Mouse (Mus musculus) CH12.LX (cell line): Measurements from ENCODE around the gene Fam213a. TPM values are rescaled to one million over a fixed set of nuclear protein-coding genes. Genes with fewer than 3 reads are reported as not detected.

Source experiments
- DNase-seq: peaks from one replicate; pipeline ENCODE4 v3.0.0-alpha.2; 2013; ENCODE audit errors: extremely low read depth
- H3K27ac ChIP-seq: 2 replicates; pipeline ENCODE4 v1.5.1; 2012; ENCODE audit warnings: low read depth, mild to moderate bottlenecking, control low read depth, moderate library complexity; ENCODE audit not compliant: insufficient read depth
- H3K27me3 ChIP-seq: replicated peaks from 2 replicates; pipeline ENCODE3; 2012; ENCODE audit warnings: inconsistent platforms
- H3K36me3 ChIP-seq, 2 experiments: replicated peaks in 1 of 2; 2 replicates each; pipeline versions ENCODE3 to v1.6.1; 2012; ENCODE audit warnings: inconsistent platforms in 1 of 2, low read length in 1 of 2, mild to moderate bottlenecking in 1 of 2, mixed read lengths in 1 of 2, moderate library complexity in 1 of 2; ENCODE audit not compliant: control insufficient read depth in 1 of 2, insufficient read depth in 1 of 2
- H3K4me1 ChIP-seq, 2 experiments: 2 replicates each; pipeline ENCODE4 v1.6.1; 2012; ENCODE audit warnings: inconsistent platforms in 1 of 2, moderate library complexity in 1 of 2; ENCODE audit not compliant: insufficient read depth in 2 of 2, control insufficient read depth in 1 of 2
- H3K4me2 ChIP-seq: 2 replicates; pipeline ENCODE4 v1.6.1; 2012; ENCODE audit warnings: low read depth, mild to moderate bottlenecking, control low read depth; ENCODE audit not compliant: poor library complexity, insufficient read depth, severe bottlenecking
- H3K4me3 ChIP-seq, 3 experiments: fragments of 150-350 bp in 1 of 3; sonication (generic) in 1 of 3; replicated peaks in 1 of 3; 2 replicates each; pipeline versions ENCODE3 to v1.5.1; 2011 to 2012; ENCODE audit warnings: low read depth in 2 of 3, low read length in 2 of 3, mild to moderate bottlenecking in 2 of 3, moderate library complexity in 2 of 3, control low read depth in 1 of 3, improper control_type of control experiment in 1 of 3, inconsistent platforms in 1 of 3, mixed read lengths in 1 of 3; ENCODE audit not compliant: poor library complexity in 1 of 3
- H3K79me2 ChIP-seq: replicated peaks from 2 replicates; pipeline ENCODE4 v1.6.1; 2012; ENCODE audit warnings: mild to moderate bottlenecking, moderate library complexity; ENCODE audit not compliant: control insufficient read depth, poor library complexity, insufficient read depth, severe bottlenecking; ENCODE audit errors: extremely low read depth
- H3K9ac ChIP-seq: 2 replicates; pipeline ENCODE4 v1.6.1; 2012; ENCODE audit warnings: low read depth, mild to moderate bottlenecking, control low read depth, moderate library complexity; ENCODE audit not compliant: insufficient read depth
- H3K9me3 ChIP-seq: replicated peaks from 2 replicates; pipeline ENCODE3; 2012; ENCODE audit warnings: low read length, inconsistent platforms, mixed read lengths
- CHD2 ChIP-seq: IDR thresholded peaks from 2 replicates; pipeline ENCODE4 v1.6.1; 2011; ENCODE audit warnings: low read length, improper control_type of control experiment
- CTCF ChIP-seq, 2 experiments: IDR thresholded peaks in 1 of 2; conservative IDR thresholded peaks in 1 of 2; 2 replicates each; pipeline ENCODE4 v1.5.1; 2011 to 2012; ENCODE audit warnings: low read depth in 2 of 2, low read length in 2 of 2, improper control_type of control experiment in 1 of 2, inconsistent platforms in 1 of 2, mild to moderate bottlenecking in 1 of 2, moderate library complexity in 1 of 2
- ELF1 ChIP-seq: IDR thresholded peaks from 2 replicates; pipeline ENCODE4 v1.6.1; 2014; ENCODE audit warnings: low read depth, mild to moderate bottlenecking, inconsistent platforms, low read length, improper control_type of control experiment
- GABPA ChIP-seq: IDR thresholded peaks from 2 replicates; pipeline ENCODE4 v1.6.1; 2012; ENCODE audit warnings: low read depth, low read length, improper control_type of control experiment, inconsistent platforms; ENCODE audit not compliant: insufficient replicate concordance
- JUN ChIP-seq: IDR thresholded peaks from 2 replicates; pipeline ENCODE4 v1.6.1; 2011; ENCODE audit warnings: low read depth, mild to moderate bottlenecking, low read length, improper control_type of control experiment, moderate library complexity; ENCODE audit not compliant: insufficient read depth
- MAFK ChIP-seq: IDR thresholded peaks from 2 replicates; pipeline ENCODE4 v1.6.1; 2011; ENCODE audit warnings: low read length, improper control_type of control experiment; ENCODE audit not compliant: insufficient replicate concordance
- MEF2A ChIP-seq: IDR thresholded peaks from 2 replicates; pipeline ENCODE4 v1.6.1; 2014; ENCODE audit warnings: low read depth, mild to moderate bottlenecking, inconsistent platforms, low read length, improper control_type of control experiment, borderline replicate concordance
- NELFE ChIP-seq: IDR thresholded peaks from 2 replicates; pipeline ENCODE4 v1.6.1; 2011; ENCODE audit warnings: low read depth, low read length, improper control_type of control experiment
- PAX5 ChIP-seq: IDR thresholded peaks from 2 replicates; pipeline ENCODE4 v1.6.1; 2012; ENCODE audit warnings: low read length, inconsistent platforms, mixed read lengths
- POLR2A ChIP-seq: IDR thresholded peaks from 2 replicates; pipeline ENCODE4 v1.6.1; 2011; ENCODE audit warnings: low read depth, mild to moderate bottlenecking, improper control_type of control experiment, low read length
- POLR2AphosphoS2 ChIP-seq: IDR thresholded peaks from 2 replicates; pipeline ENCODE4 v1.6.1; 2011; ENCODE audit warnings: low read depth, low read length, improper control_type of control experiment
- RAD21 ChIP-seq: IDR thresholded peaks from 2 replicates; pipeline ENCODE4 v1.6.1; 2011; ENCODE audit warnings: low read depth, mild to moderate bottlenecking, low read length, improper control_type of control experiment, moderate library complexity
- SIN3A ChIP-seq: IDR thresholded peaks from 2 replicates; pipeline ENCODE4 v1.6.1; 2012; ENCODE audit warnings: low read length, improper control_type of control experiment, inconsistent platforms
- SMC3 ChIP-seq: IDR thresholded peaks from 2 replicates; pipeline ENCODE4 v1.6.1; 2011; ENCODE audit warnings: low read depth, low read length, improper control_type of control experiment
- TCF12 ChIP-seq: IDR thresholded peaks from 2 replicates; pipeline ENCODE4 v1.6.1; 2014; ENCODE audit warnings: low read depth, mild to moderate bottlenecking, inconsistent platforms, low read length, improper control_type of control experiment
- UBTF ChIP-seq: IDR thresholded peaks from 2 replicates; pipeline ENCODE4 v1.6.1; 2012; ENCODE audit warnings: low read depth, mild to moderate bottlenecking, inconsistent platforms, low read length, improper control_type of control experiment, moderate library complexity
- USF1 ChIP-seq: IDR thresholded peaks from 2 replicates; pipeline ENCODE4 v1.6.1; 2014; ENCODE audit warnings: low read depth, mild to moderate bottlenecking, inconsistent platforms, low read length, improper control_type of control experiment
- ZMIZ1 ChIP-seq: IDR thresholded peaks from 2 replicates; pipeline ENCODE4 v1.6.1; 2012; ENCODE audit warnings: low read depth, mild to moderate bottlenecking, inconsistent platforms, low read length, improper control_type of control experiment
- ZNF384 ChIP-seq: IDR thresholded peaks from 2 replicates; pipeline ENCODE4 v1.6.1; 2012; ENCODE audit warnings: low read depth, low read length, improper control_type of control experiment, inconsistent platforms
- dilution Hi-C: fragments of 300-500 bp; cut with MboI; formaldehyde crosslinking; loops from 2 replicates; pipeline ENCODE4 v1.14.3; 2020; ENCODE audit warnings: low sequenced_read_pairs; ENCODE audit not compliant: extremely low pct_unique_long_range_greater_than_20kb, extremely low pct_ligation_motif_present
- in situ Hi-C: fragments of 300-500 bp; cut with MboI; formaldehyde crosslinking; loops from 3 replicates; pipeline ENCODE4 v1.14.3; 2019; ENCODE audit warnings: low sequenced_read_pairs, low pct_ligation_motif_present, low pct_unique_long_range_greater_than_20kb, mixed read lengths
- polyA plus RNA-seq: library from polyadenylated mRNA; unstranded; fragments of >175 nt; gene quantifications from 2 replicates; pipeline ENCODE4 v1.2.1, GENCODE M21; 2012; ENCODE audit warnings: low read depth; ENCODE audit not compliant: insufficient read length
- total RNA-seq, 2 experiments: library from RNA; depleted of rRNA; stranded (reverse); fragments of 300-350 nt in 1 of 2; fragments of >200 nt in 1 of 2; gene quantifications; 2 replicates each; pipeline ENCODE4 v1.2.3; 2012 to 2014

Gene Fam213a
- total and polyA plus RNA-seq, 3 experiments, result 11.6 to 17.1 (median 14.1) TPM

- TF ChIP-seq UBTF, result no peak
These were observed 65.9 kb downstream of the Fam213a start (continued) for GRCm38 (mm10) chr14:40947431-40948394.

GRCm38 (mm10) chr14:40943802-40944201, 69.8 kb downstream of the Fam213a start:
- Histone ChIP-seq H3K79me2 (peaks cover 28% of the 10 kb centered on the region), H3K4me3 (no peak overlapping the region), H3K9me3 (no peaks in the 10 kb centered on the region), H3K27me3 (no peaks in the 10 kb centered on the region), H3K27ac (no peak overlapping the region), H3K4me1 (peaks cover 9 to 49% of the 10 kb centered on the region in 2 experiments; a peak in 3 of 4 replicates), H3K4me2 (no peak overlapping the region), H3K36me3 (peaks cover 0 to 39% of the 10 kb centered on the region in 2 experiments), H3K9ac (no peak overlapping the region)
- in situ Hi-C loops, result no loop called here
- DNase-seq, result no peak
- TF ChIP-seq CHD2 (no peak), SMC3 (no peak), GABPA (no peak), USF1 (no peak), PAX5 (no peak), JUN (no peak), UBTF (no peak), RAD21 (no peak), TCF12 (no peak), ELF1 (no peak), MEF2A (no peak), POLR2A (no peak), ZNF384 (no peak), POLR2AphosphoS2 (no peak), MAFK (no peak), ZMIZ1 (no peak), SIN3A (no peak), CTCF (conservative IDR thresholded peaks at IDR 0.05 in 1 of 2, IDR thresholded peaks at IDR 0.05 in 1 of 2; ENCODE audit: low read depth in 2 of 2, low read length in 2 of 2) (no peak), NELFE (no peak)
- dilution Hi-C loops, result no loop called here

Other genes with a start within 250 kb of the Fam213a start
- gene Sh2d4b, start 120.5 kb downstream of the Fam213a start, total RNA-seq (2012; rRNA removed), result 0.04 TPM in 1 of 2 replicates, not detected in the other
- gene Sh2d4b, start 120.5 kb downstream of the Fam213a start, total RNA-seq (2014; rRNA removed), result not detected in 2 replicates
- 0.12 and 0.17 TPM in 2 replicates for gene Sh2d4b, start 120.5 kb downstream of the Fam213a start, polyA plus RNA-seq
- 14.9 and 16.1 TPM in 2 replicates for gene Tspan14, start 47.0 kb downstream of the Fam213a start, total RNA-seq (2012; rRNA removed)
- 10.6 and 11.6 TPM in 2 replicates for gene Tspan14, start 47.0 kb downstream of the Fam213a start, total RNA-seq (2014; rRNA removed)
- 17.8 and 19.1 TPM in 2 replicates for gene Tspan14, start 47.0 kb downstream of the Fam213a start, polyA plus RNA-seq
- gene Dydc2, start 55.4 kb upstream of the Fam213a start, total RNA-seq (2012; rRNA removed), result not detected in 2 replicates
- 0.32 TPM in 1 of 2 replicates, not detected in the other for gene Dydc2, start 55.4 kb upstream of the Fam213a start, total RNA-seq (2014; rRNA removed)
- gene Dydc2, start 55.4 kb upstream of the Fam213a start, polyA plus RNA-seq, result 0.67 TPM in 1 of 2 replicates, not detected in the other
- not detected in 2 replicates for gene Dydc1, start 59.1 kb upstream of the Fam213a start, total RNA-seq (2012; rRNA removed)
- not detected in 2 replicates for gene Dydc1, start 59.1 kb upstream of the Fam213a start, total RNA-seq (2014; rRNA removed)
- not detected in 2 replicates for gene Dydc1, start 59.1 kb upstream of the Fam213a start, polyA plus RNA-seq
- not detected in 2 replicates for gene Mat1a, start 91.2 kb upstream of the Fam213a start, total RNA-seq (2012; rRNA removed)
- gene Mat1a, start 91.2 kb upstream of the Fam213a start, total RNA-seq (2014; rRNA removed), result not detected in 2 replicates
- not detected in 2 replicates for gene Mat1a, start 91.2 kb upstream of the Fam213a start, polyA plus RNA-seq
- not detected in 2 replicates for gene Sftpa1, start 118.0 kb upstream of the Fam213a start, total RNA-seq (2012; rRNA removed)
- not detected in 2 replicates for gene Sftpa1, start 118.0 kb upstream of the Fam213a start, total RNA-seq (2014; rRNA removed)
- gene Sftpa1, start 118.0 kb upstream of the Fam213a start, polyA plus RNA-seq, result not detected in 2 replicates
- not detected in 2 replicates for gene Mbl1, start 137.7 kb upstream of the Fam213a start, total RNA-seq (2012; rRNA removed)
- gene Mbl1, start 137.7 kb upstream of the Fam213a start, total RNA-seq (2014; rRNA removed), result not detected in 2 replicates
- not detected in 2 replicates for gene Mbl1, start 137.7 kb upstream of the Fam213a start, polyA plus RNA-seq
- not detected in 2 replicates for gene Sftpd, start 171.4 kb upstream of the Fam213a start, total RNA-seq (2012; rRNA removed)
- gene Sftpd, start 171.4 kb upstream of the Fam213a start, total RNA-seq (2014; rRNA removed), result not detected in 2 replicates
- not detected in 2 replicates for gene Sftpd, start 171.4 kb upstream of the Fam213a start, polyA plus RNA-seq